Mouse (Mus musculus) ES-E14 (cell line): Measurements from ENCODE around the gene Il21r. TPM values are rescaled to one million over a fixed set of nuclear protein-coding genes. Genes with fewer than 3 reads are reported as not detected.

Experiments used
- DNase-seq: peaks from one replicate; pipeline ENCODE4 v3.0.0-alpha.2; 2013; ENCODE audit warnings: low read depth, low spot score
- H3K27ac ChIP-seq: 2 replicates; pipeline ENCODE4 v1.5.1; 2012; ENCODE audit warnings: low read depth, mild to moderate bottlenecking, low read length, moderate library complexity, mixed read lengths; ENCODE audit not compliant: poor library complexity, insufficient read depth, severe bottlenecking
- H3K36me3 ChIP-seq: 2 replicates; pipeline ENCODE4 v1.6.1; 2012; ENCODE audit warnings: mild to moderate bottlenecking, low read length, moderate library complexity, mixed read lengths; ENCODE audit not compliant: control insufficient read depth, poor library complexity, insufficient read depth, severe bottlenecking
- H3K4me1 ChIP-seq, 2 experiments: fragments of 150-350 bp in 1 of 2; sonication (generic) in 1 of 2; 2 replicates each; pipeline ENCODE4 v1.6.1; 2012; ENCODE audit warnings: low read length in 2 of 2, mild to moderate bottlenecking in 1 of 2, mixed read lengths in 1 of 2; ENCODE audit not compliant: control insufficient read depth in 2 of 2, insufficient read depth in 2 of 2, poor library complexity in 1 of 2
- H3K4me3 ChIP-seq, 2 experiments: fragments of 150-350 bp in 1 of 2; sonication (generic) in 1 of 2; 2 replicates each; pipeline ENCODE4 v1.5.1; 2012; ENCODE audit warnings: low read length in 2 of 2, low read depth in 1 of 2, mild to moderate bottlenecking in 1 of 2, mixed read lengths in 1 of 2; ENCODE audit not compliant: insufficient read depth in 1 of 2, poor library complexity in 1 of 2, severe bottlenecking in 1 of 2
- H3K9ac ChIP-seq: 2 replicates; pipeline ENCODE4 v1.6.1; 2012; ENCODE audit warnings: low read depth, mild to moderate bottlenecking, low read length, mixed read lengths; ENCODE audit not compliant: poor library complexity, insufficient read depth, severe bottlenecking
- H3K9me3 ChIP-seq: fragments of 150-350 bp; sonication (generic); 2 replicates; pipeline ENCODE4 v1.6.1; 2012; ENCODE audit warnings: low read depth, mild to moderate bottlenecking, low read length; ENCODE audit not compliant: control insufficient read depth, insufficient read depth
- CHD2 ChIP-seq: IDR thresholded peaks from 2 replicates; pipeline ENCODE4 v1.6.1; 2014; ENCODE audit warnings: mild to moderate bottlenecking, low read depth, low read length, inconsistent platforms
- HCFC1 ChIP-seq: IDR thresholded peaks from 2 replicates; pipeline ENCODE4 v1.6.1; 2012; ENCODE audit warnings: low read length, inconsistent platforms, borderline replicate concordance; ENCODE audit not compliant: insufficient read depth
- MAFK ChIP-seq: IDR thresholded peaks from 2 replicates; pipeline ENCODE4 v1.6.1; 2014; ENCODE audit warnings: mild to moderate bottlenecking, low read depth, low read length, inconsistent platforms; ENCODE audit not compliant: insufficient read depth
- ZC3H11A ChIP-seq: IDR thresholded peaks from 2 replicates; pipeline ENCODE4 v1.6.1; 2012; ENCODE audit warnings: low read depth, mild to moderate bottlenecking, inconsistent platforms, low read length, borderline replicate concordance
- ZNF384 ChIP-seq: IDR thresholded peaks from 2 replicates; pipeline ENCODE4 v1.6.1; 2012; ENCODE audit warnings: low read depth, low read length, inconsistent platforms
- in situ Hi-C, 2 experiments: fragments of 600-800 bp; cut with MboI; formaldehyde crosslinking; loops; one replicate each; pipeline ENCODE4 v1.15.1; 2025; ENCODE audit warnings: low sequenced_read_pairs in 2 of 2, inconsistent platforms in 1 of 2; ENCODE audit not compliant: unreplicated experiment in 2 of 2
- total RNA-seq: library from RNA; depleted of rRNA; stranded (reverse); fragments of 300-350 nt; gene quantifications from 2 replicates; pipeline ENCODE4 v1.2.3, GENCODE M21; 2012

The Il21r gene
- total RNA-seq, 1 experiment: 0.58 TPM

DNA sequence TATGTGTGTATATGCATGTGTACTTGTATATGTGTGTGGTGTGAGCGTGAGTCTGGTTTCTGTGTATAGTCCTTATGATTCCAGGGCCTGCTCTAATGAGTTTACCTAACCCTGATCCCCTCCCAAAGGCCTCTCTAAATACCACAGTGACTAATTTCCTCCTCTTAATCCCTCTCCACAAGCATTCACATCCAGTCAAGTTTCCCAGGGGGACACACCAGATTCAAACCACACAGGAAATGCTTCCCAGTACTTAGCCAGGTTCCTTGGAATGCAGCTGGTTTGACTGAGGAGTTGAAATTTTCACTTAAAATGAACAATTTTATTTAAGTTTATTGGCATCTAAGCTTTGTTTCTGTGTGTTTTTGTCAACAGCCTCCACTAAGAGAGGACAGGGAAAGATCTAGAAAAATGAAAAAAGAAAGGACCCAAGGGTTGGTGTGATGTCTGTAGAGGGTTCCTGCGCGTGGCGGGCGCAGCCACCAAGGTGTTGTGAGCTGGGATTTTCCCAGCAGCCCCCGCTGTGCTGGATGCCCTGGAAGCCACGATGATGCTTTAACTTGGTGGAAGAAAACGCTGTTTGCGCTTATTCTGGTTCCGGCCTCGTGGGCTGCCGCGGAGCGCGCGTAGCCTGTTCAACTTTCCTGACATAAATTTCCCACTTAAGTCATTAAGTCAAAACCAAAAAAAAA, 22.5 kb upstream of the Il21r start:
- TF ChIP-seq CHD2 (no peak), MAFK (no peak), ZNF384 (no peak), HCFC1 (no peak), ZC3H11A (no peak)
- H3K27ac ChIP-seq: no peak overlapping the region
- H3K36me3 ChIP-seq: no peaks in the 10 kb centered on the region
- H3K4me3 ChIP-seq: peak overlapping the region; percentile 50 to 58
- no peak for DNase-seq
- no peaks in the 10 kb centered on the region for H3K4me1 ChIP-seq
- no peak overlapping the region for H3K9ac ChIP-seq
- no peaks in the 10 kb centered on the region for H3K9me3 ChIP-seq
- in situ Hi-C loops: no loop called here

DNA sequence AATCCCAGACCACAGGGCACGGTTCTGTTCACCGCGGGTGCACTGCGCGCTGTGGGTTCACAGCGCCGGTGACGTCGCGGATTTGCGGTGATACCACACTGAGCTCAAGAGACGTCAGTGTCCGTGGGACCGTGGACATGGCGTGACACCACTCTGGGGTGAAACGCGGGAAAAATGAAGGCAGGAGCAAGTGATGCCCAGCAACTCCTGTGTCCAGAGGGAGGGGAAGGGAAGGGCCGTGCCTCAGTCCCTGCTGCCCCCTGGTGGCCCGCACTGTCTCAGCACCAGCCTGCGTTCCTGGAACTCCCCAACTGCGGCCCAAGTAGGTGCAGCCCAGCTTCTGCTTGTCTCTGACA, 21.9 kb upstream of the Il21r start:
- peak; percentile 45 for DNase-seq
- peak overlapping the region; percentile 50 to 58 for H3K4me3 ChIP-seq
- no peak for TF ChIP-seq ZC3H11A
- TF ChIP-seq ZNF384: no peak
- no peak for TF ChIP-seq MAFK
- no peak for TF ChIP-seq CHD2
- no peak for TF ChIP-seq HCFC1
- H3K27ac ChIP-seq: no peak overlapping the region
- no peak overlapping the region for H3K9ac ChIP-seq
- in situ Hi-C loops: no loop called here
- H3K4me1 ChIP-seq: no peaks in the 10 kb centered on the region
- no peaks in the 10 kb centered on the region for H3K9me3 ChIP-seq
- no peaks in the 10 kb centered on the region for H3K36me3 ChIP-seq

DNA sequence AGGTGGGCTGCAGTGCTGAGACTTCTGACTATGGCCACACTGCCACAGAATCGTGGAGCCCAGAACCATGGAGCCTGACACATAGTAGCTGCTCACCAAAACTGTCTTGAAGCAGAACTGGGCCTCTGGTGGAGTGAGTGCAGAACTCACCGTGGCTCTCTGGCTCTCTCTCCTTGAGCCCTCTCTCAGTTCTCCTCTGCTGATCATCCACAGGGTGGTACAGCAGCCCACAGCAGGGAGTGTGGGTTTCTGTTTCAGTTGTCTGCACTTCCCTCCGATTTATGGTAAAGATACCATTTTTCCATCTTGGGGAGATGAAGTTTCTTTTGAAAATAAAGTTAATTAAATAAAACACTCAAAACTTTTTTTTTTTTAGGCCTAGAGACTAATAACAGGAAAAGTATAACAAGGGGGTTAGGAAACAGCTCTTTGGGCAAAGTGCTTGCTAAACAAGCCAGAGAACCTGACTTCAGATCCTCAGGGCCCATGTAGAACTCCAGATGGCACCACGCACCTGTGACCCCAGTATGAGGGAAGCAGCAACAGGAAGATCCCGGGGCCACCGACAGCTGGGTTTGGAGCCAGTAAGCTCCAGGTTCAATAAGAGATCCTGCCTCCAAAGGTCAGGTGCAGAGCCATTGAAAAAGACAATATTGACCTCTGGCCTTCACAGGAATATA, 19.8 kb upstream of the Il21r start:
- no peak for DNase-seq
- H3K9me3 ChIP-seq: no peaks in the 10 kb centered on the region
- in situ Hi-C loops: no loop called here
- no peaks in the 10 kb centered on the region for H3K4me1 ChIP-seq
- TF ChIP-seq ZNF384: no peak
- no peak for TF ChIP-seq HCFC1
- TF ChIP-seq MAFK: no peak
- TF ChIP-seq CHD2: no peak
- no peak for TF ChIP-seq ZC3H11A
- no peak overlapping the region for H3K9ac ChIP-seq
- H3K27ac ChIP-seq: no peak overlapping the region
- no peak overlapping the region for H3K4me3 ChIP-seq
- no peaks in the 10 kb centered on the region for H3K36me3 ChIP-seq

DNA sequence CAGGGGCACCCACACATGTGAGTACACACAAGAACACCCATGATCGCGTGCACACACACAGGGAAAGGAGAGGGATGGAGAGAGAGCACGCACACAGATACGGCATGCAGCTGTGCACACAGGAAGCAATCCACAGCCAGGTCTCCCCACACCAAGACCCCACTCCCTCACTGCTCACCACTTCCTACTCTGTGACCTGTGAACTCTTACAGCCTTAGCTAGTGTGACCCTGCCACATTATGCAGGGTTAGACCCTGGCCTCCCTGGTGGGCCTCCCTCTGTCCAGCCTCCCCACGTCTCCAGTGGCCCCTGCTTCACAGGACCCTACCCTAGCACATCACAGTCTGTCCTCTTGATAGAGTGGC, 19.2 kb upstream of the Il21r start:
- Histone ChIP-seq H3K9me3 (no peaks in the 10 kb centered on the region), H3K36me3 (no peaks in the 10 kb centered on the region), H3K27ac (no peak overlapping the region), H3K4me3 (no peak overlapping the region), H3K4me1 (no peaks in the 10 kb centered on the region), H3K9ac (no peak overlapping the region)
- no peak for DNase-seq
- no peak for TF ChIP-seq MAFK
- TF ChIP-seq ZNF384: no peak
- no peak for TF ChIP-seq ZC3H11A
- TF ChIP-seq CHD2: no peak
- TF ChIP-seq HCFC1: no peak
- in situ Hi-C loops: no loop called here

GRCm38 (mm10) chr7:125586355-125586754, 16.9 kb upstream of the Il21r start:
- Histone ChIP-seq H3K4me3 (no peak overlapping the region), H3K9me3 (no peaks in the 10 kb centered on the region), H3K4me1 (no peaks in the 10 kb centered on the region), H3K27ac (no peak overlapping the region), H3K9ac (no peak overlapping the region), H3K36me3 (no peaks in the 10 kb centered on the region)
- TF ChIP-seq ZNF384 (no peak), ZC3H11A (no peak), MAFK (no peak), CHD2 (no peak), HCFC1 (no peak)
- DNase-seq: no peak
- in situ Hi-C loops: no loop called here
